Mouse (Mus musculus): ENCODE measurements around the gene Gm47791. TPM values are rescaled to one million over a fixed set of nuclear protein-coding genes. Genes with fewer than 3 reads are reported as not detected.

The Gm47791 gene
- total RNA-seq, 2 experiments from 2014 or later: not detected

DNA sequence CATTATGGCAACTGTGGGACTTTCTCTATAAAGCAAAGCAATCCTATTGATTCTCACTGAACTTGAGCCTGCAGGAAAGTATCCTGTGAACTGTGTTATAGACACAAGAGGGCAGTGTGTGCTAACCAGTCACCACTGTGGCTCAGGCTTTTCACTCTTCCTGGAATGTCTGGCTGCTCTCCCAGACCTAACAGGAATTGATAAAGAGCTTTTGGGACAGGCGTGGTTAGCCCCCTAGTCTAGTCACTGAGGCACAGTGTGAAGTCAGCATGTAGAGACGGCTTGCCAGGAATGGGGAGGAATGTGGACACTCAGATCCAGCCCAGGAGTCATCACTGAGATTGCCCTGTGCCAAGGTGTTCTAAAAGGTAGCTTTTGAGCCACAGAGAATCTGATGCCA, 16.4 kb upstream of the Gm47791 start:
- peak; percentile 60 to 78 for DNase-seq

DNA sequence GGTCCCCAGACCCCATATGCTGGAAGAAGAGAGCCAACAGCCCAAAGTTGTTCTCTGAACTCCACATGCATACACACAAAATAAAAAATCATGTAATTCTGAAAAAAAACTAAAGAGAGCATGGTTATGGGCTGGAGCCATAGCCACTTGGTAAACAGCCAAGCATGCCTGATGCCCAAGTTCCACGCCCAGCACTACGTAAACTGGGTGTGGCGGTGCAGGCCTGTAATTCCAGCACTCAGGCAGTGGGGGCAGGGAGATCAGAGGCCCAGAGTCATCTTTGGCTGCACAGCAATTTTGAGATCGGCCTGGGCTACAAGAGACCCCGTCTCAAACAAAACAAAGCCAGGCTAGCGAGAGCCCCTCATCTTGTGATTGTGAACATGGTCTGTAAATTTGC, 14.5 kb upstream of the Gm47791 start:
- no peak for DNase-seq

GRCm38 (mm10) chr1:82783559-82783958, 12.5 kb upstream of the Gm47791 start:
- DNase-seq: no peak

DNA sequence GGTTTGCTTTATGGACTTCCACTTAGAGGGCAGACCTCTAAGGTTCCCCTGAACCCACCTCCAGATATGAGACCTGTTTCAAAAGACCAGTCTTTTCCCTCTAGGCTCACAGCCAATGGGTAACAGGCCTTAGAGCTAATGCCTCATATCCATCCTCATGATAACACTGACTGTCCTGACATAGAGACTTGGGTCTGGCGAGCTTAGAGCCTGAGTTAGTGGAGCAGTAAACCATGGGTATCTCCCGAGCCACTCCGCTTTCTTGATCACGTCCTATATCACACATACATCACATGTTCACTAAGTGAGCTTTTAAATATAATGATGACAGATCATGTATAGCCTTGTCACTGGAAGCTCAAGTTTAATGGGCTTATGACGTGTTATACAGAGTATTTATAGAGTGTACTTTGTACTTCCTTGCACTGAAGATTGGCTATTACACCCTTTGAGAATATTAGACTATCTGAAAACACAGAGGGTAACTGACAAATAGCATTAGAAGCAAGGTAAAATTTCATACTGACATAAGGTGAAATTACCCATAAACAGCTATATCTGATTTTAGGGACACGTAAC, 8.4 kb upstream of the Gm47791 start:
- no peak for DNase-seq

- DNase-seq: no peak
These were observed 4.2 kb upstream of the Gm47791 start for GRCm38 (mm10) chr1:82775293-82775692.

- DNase-seq: no peak
These were observed 2.2 kb upstream of the Gm47791 start for GRCm38 (mm10) chr1:82773208-82773607.

DNA sequence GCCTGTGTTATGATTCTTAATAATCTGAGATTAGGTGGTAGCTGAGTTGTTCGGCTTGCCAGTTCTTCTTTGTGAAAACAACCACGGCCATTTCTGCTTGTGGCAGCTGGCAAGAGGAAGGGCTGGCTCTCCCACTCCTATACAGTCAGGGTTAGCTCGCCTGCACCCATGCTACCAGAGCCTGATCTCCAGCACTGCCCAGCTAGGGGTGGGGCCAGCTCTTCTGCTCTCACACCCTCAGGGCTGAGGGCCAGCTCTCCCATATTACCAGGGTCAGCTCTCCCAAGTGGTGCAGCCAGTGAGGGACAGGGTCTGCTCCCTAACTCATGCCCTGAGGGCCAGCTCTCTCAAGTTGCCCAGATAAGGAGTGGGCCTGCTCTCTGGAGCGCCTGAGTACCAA, 1.4 kb upstream of the Gm47791 start:
- DNase-seq: no peak

DNA sequence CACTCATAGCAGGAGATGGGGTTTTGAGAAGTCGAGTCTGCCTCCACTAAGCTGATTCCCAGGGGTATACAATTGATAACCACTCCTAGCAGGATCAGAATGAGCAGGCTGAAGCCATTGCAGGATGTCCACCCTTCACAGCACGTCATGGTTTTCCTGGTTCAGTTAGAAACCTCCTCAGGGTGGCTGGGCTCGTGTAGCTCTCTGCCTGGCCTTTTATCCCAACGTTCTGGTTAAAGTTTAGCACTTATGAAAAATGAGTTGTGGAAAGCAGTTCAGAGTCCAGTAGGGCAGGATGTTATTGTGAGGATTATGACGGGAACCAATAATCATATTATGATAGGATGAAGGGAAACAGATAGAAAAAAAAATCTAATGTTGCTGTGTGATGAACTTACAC, 2.8 kb downstream of the Gm47791 start, which contains the start of gene Tm4sf20:
TSS of gene Tm4sf20 (minus strand) at position 193 of the 400 bp plus-strand sequence.
- no peak for DNase-seq

- no peak for DNase-seq
These were observed 4.4 kb downstream of the Gm47791 start for GRCm38 (mm10) chr1:82766641-82767040.

- no peak for DNase-seq
These were observed 4.8 kb downstream of the Gm47791 start for GRCm38 (mm10) chr1:82766227-82766626.

- DNase-seq: no peak
These were observed 8.8 kb downstream of the Gm47791 start for GRCm38 (mm10) chr1:82762274-82762673.

DNA sequence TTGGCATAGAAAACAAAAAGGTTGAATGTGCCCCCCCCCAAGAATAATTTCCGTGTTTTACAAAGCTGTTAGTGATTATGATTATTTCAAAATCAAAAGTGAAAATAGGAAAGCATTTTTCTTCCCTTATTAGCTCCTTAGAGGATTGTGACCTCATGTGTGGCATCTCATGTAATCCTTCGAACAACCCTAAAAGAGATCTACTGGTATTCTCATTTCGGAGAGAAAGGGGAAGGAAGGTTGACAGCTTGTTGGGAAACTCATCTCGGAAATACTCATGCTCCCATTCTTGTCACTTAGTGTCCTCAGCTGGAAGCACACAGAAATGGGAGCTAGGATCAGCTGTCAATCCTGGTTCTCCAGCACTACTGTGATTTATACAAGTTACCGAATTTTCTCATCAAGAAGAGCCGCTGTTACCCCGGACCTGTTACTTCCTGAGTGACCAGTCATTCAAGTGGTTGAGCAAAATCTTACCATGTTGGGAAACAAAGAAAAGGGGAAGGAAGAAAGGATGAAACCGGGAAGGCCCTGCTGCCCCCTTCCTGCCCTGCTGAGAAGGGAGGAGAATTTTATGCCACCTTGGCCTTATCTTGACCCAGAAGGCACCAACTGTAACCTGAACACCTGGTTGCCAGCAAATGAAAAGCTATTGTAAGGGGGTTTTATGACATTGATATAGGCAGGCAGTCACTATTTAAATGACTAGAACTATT, 9.4 kb downstream of the Gm47791 start:
- DNase-seq: no peak

DNA sequence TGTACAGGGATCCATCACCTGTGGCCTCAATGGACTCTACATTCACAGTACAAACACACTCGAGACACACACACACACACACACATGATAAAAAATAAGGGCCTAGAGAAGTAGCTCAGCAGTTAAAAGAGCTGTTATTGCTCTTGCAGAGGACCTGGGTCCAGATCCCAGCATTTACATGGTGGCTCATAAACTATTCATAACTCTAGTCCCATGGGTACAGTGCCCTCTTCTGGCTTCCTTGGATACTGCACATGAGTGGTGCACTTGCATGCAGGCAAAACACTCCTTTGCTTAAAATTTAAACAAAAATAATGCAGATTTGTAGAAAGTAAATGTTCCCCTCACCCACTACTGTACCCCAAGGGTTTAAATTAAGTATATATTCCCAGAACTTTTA, 11.5 kb downstream of the Gm47791 start:
- DNase-seq: no peak

- DNase-seq: no peak
These were observed 23.2 kb downstream of the Gm47791 start for GRCm38 (mm10) chr1:82747714-82748452.

DNA sequence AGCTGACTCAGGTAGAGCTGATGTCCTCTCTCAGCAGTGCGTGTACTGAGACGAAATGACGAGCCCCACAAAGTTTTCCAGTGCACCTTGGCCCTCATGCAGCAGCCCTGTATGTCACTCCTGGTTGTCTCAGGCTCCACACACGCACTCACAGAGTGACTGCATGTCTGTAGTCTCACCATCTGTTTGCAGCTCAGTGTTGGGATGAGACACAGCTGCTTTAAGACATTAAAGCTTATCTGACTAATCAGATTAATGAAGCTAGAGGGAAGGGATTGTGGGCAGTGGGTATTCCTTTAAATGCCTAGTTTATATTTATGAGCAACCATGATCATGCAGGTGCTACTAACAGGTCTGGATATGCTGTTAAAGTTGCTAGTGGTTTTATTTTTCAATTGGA, 24.6 kb downstream of the Gm47791 start:
- DNase-seq: no peak

GRCm38 (mm10) chr1:82743962-82744361, 27.1 kb downstream of the Gm47791 start:
- DNase-seq: peak in 1 of 2 experiments; percentile 5

- no peak for DNase-seq
These were observed 29.5 kb downstream of the Gm47791 start for GRCm38 (mm10) chr1:82741539-82741938.

GRCm38 (mm10) chr1:82738066-82738465, 33.0 kb downstream of the Gm47791 start:
- no peak for DNase-seq

GRCm38 (mm10) chr1:82733357-82733756, 37.7 kb downstream of the Gm47791 start:
- DNase-seq: no peak

DNA sequence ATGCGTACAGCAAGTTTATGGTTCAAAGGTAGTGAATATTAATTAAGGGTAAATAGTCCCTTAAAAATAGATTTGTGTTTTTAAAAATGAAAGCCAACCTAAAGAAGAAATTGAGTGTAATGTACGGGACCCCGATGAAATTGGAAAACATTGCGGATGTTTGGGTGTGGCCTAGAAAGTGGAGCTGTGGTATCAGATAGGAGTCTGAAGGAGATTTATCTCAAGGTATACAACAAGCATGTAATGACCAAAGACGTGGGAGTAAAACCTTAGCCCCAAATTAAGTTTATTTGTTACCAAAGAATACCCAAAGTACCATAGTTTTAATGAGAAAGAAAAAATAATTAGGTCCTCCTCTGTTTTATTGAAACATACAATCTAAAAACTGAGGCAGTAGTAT, 44.6 kb downstream of the Gm47791 start:
- DNase-seq: no peak

GRCm38 (mm10) chr1:82725875-82726185, 45.2 kb downstream of the Gm47791 start:
- DNase-seq: no peak

DNA sequence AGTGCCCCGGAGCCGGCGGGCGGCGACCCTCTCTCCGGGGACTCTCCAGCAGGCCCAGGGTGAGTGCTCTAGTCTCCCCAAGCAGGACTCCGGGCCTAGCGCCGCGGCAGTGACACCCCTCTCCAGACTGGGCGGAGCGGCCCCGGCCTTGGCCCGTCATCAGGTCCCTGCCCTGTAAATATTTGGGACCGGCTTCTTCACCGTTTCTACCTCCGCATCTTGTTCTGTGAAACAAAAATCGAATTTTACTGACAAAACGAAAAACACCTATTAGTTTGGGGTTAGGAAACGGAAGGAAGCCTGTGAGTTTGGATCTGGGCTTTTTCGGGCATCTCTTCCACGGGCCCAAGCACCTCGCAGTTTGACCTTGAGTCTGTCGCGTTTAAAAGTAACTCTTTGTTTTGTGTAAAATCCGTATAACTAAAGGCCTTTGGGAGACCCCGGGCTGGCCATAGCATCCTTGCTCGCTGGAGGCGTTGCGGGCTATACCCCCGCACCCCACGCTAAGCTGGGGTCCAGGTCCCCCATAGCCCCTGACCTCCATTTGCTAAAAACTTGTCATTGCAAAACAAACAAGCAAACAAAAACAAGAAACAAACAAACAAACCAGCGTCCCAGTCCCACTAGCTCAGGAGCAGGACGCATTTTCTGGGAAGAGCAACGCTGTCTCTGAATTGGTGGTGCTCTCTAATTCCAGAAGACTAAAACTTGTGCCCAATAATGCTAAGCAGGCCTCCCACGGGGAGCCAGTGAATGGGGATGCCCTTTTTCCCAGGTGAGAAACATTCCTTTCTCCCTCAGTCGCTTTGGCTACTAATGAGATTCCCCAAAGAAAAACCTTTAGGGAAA, 45.8 kb downstream of the Gm47791 start:
- peak; percentile 88 to 89 for DNase-seq
